Mouse (Mus musculus) stomach, postnatal 0 days (tissue): ENCODE measurements around the gene Hck.

Experiments used
- CTCF ChIP-seq: IDR thresholded peaks from 2 replicates; pipeline ENCODE4 v1.5.1; 2016; ENCODE audit warnings: antibody characterized with exemption, low read depth, mild to moderate bottlenecking, moderate library complexity
- EP300 ChIP-seq: optimal IDR thresholded peaks from 2 replicates; pipeline ENCODE3; 2016; ENCODE audit warnings: antibody characterized with exemption

DNA sequence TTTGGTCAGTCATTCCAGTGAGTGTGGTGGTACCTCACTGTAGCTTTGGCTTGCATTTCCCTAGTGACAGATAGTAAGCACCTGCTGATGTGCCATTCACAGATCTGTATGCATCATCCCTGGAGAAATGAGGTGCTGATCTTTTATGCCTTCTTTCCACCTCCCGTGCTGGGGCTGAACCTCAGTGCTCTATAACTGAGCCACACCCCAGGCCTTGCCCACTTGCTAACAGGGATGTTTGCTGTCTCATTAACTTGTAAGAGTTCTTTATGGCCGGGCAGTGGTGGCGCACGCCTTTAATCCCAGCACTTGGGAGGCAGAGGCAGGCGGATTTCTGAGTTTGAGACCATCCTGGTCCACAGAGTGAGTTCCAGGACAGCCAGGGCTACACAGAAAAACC is 63.7 kb downstream of the Hck start:
- TF ChIP-seq CTCF, result no peak
- TF ChIP-seq EP300, result no peak
